Mouse (Mus musculus) cerebellum, adult 2 months (tissue): Measurements from ENCODE around the gene Ccnd1. TPM values are rescaled to one million over a fixed set of nuclear protein-coding genes. Genes with fewer than 3 reads are reported as not detected.

Experiments
- DNase-seq, 2 experiments: peaks; one replicate each; pipeline ENCODE4 v3.0.0; 2021
- H3K27ac ChIP-seq: fragments of 200-500 bp; 2 replicates; pipeline ENCODE4 v1.5.1; 2012; ENCODE audit warnings: low read length, control low read depth, inconsistent platforms; ENCODE audit not compliant: insufficient read depth
- H3K27me3 ChIP-seq: fragments of 200-500 bp; 2 replicates; pipeline ENCODE4 v1.6.1; 2012; ENCODE audit warnings: inconsistent platforms, mild to moderate bottlenecking, low read length, moderate library complexity; ENCODE audit not compliant: control insufficient read depth, insufficient read depth
- H3K4me1 ChIP-seq: fragments of 200-500 bp; 2 replicates; pipeline ENCODE4 v1.6.1; 2011; ENCODE audit warnings: low read length; ENCODE audit not compliant: control insufficient read depth, insufficient read depth
- H3K4me3 ChIP-seq: fragments of 200-500 bp; replicated peaks from 2 replicates; pipeline ENCODE3; 2011; ENCODE audit warnings: mild to moderate bottlenecking, low read depth, low read length, control low read depth; ENCODE audit not compliant: insufficient read depth
- CTCF ChIP-seq: fragments of 200-500 bp; IDR thresholded peaks from 2 replicates; pipeline ENCODE4 v1.5.1; 2011; ENCODE audit warnings: low read depth, mild to moderate bottlenecking, control low read depth, low read length, moderate library complexity, borderline replicate concordance; ENCODE audit not compliant: insufficient read depth
- POLR2A ChIP-seq: fragments of 200-500 bp; IDR thresholded peaks from 2 replicates; pipeline ENCODE4 v1.6.1; 2011; ENCODE audit warnings: low read length, control low read depth, borderline replicate concordance; ENCODE audit not compliant: insufficient read depth
- WGBS: fragments of 180-500 bp; shearing (Covaris S2); methylation state at CpG from one replicate; pipeline ENCODE4 v1.1.7; 2018; 5-methylcytosine and 5-hydroxymethylcytosine counted together
- polyA plus RNA-seq: library from polyadenylated mRNA; depleted of rRNA; stranded (reverse); fragments of >200 nt; gene quantifications from 2 replicates; pipeline ENCODE4 v1.2.3, GENCODE M21; 2012; rRNA removed

Ccnd1 gene
- polyA plus RNA-seq = 21.8 and 23.1 TPM in 2 replicates

GRCm38 (mm10) chr7:144939344-144940002 is at the start of gene Ccnd1:
Gene Ccnd1 (minus strand): TSS chr7:144939925.
- H3K27ac ChIP-seq = no peak within 1 kb of the TSS
- peaks cover 3% of the 10 kb centered on the region; the same call in 1 of the 2 replicates for H3K27me3 ChIP-seq
- under 1% methylated on average over 43 of the region's 45 CpGs for WGBS
- no peak for TF ChIP-seq CTCF
- no peak; the same call in 1 of the 2 replicates for TF ChIP-seq POLR2A
- peak within 1 kb of the TSS; percentile 87 for H3K4me3 ChIP-seq
- H3K4me1 ChIP-seq = peaks cover 20% of the 10 kb centered on the region
- peak; percentile 46 to 56 for DNase-seq

DNA sequence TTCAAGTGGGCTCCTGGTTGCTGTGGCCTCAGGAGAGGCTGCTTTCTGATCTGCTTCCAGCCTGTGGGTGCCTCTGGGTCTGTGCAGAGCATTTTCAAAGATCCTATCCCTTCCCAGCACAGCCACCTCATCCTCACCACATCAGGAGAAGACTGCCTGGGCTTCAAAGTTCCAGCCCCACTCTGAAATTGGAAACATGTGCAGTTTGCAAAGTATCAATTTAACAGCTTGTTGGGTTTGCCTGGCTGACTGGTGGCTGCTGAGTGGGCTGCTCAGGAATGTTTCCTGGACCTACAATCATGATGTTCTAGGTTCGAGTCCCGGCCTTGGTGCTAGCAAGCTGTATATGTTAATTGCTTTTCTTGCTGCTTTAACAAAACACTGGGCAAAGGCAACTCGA is 49.1 kb upstream of the Ccnd1 start:
- WGBS = 77% methylated on average over 3 of the region's 3 CpGs
- no peaks in the 10 kb centered on the region for H3K4me1 ChIP-seq
- no peaks in the 10 kb centered on the region for H3K27me3 ChIP-seq
- TF ChIP-seq POLR2A (no peak), CTCF (no peak)
- H3K27ac ChIP-seq = no peak overlapping the region
- DNase-seq = no peak
- no peak overlapping the region for H3K4me3 ChIP-seq

DNA sequence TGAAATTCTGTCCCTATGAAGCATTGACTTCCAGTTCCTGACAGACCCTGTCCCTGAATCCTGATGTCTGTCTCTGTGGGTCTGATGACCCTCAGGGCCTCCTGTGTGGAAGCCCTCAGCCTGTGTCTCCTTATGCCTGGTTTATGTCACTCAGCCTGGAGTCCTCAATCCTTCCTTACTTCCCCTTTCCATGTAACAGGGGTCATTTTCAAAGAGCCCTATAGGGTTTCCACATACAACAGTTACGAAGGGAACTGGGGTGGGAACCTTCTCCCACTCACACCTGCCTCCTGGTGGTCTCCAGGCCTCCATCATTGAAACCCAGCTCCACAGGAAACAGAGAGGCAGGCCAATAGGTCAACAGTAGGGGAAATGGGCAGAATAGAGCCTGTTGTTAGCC is 45.4 kb upstream of the Ccnd1 start:
- no peak overlapping the region for H3K4me3 ChIP-seq
- no peak for DNase-seq
- no peaks in the 10 kb centered on the region for H3K27me3 ChIP-seq
- no peak overlapping the region for H3K27ac ChIP-seq
- H3K4me1 ChIP-seq = no peaks in the 10 kb centered on the region
- no peak for TF ChIP-seq CTCF
- no peak for TF ChIP-seq POLR2A
- 98% methylated on average over 1 of the region's 1 CpGs for WGBS

GRCm38 (mm10) chr7:144982358-144983110 is 42.8 kb upstream of the Ccnd1 start:
- no peaks in the 10 kb centered on the region for H3K27me3 ChIP-seq
- 76% methylated on average over 6 of the region's 6 CpGs for WGBS
- no peak for DNase-seq
- no peaks in the 10 kb centered on the region for H3K4me1 ChIP-seq
- no peak overlapping the region for H3K27ac ChIP-seq
- H3K4me3 ChIP-seq = no peak overlapping the region
- TF ChIP-seq CTCF (no peak), POLR2A (no peak)

- Histone ChIP-seq H3K27me3 (no peaks in the 10 kb centered on the region), H3K4me1 (no peaks in the 10 kb centered on the region), H3K27ac (no peak overlapping the region), H3K4me3 (no peak overlapping the region)
- DNase-seq = no peak
- no peak for TF ChIP-seq CTCF
- TF ChIP-seq POLR2A = no peak
- WGBS = 71% methylated on average over 8 of the region's 8 CpGs
Measured at GRCm38 (mm10) chr7:144981426-144982079, 41.8 kb upstream of the Ccnd1 start.

DNA sequence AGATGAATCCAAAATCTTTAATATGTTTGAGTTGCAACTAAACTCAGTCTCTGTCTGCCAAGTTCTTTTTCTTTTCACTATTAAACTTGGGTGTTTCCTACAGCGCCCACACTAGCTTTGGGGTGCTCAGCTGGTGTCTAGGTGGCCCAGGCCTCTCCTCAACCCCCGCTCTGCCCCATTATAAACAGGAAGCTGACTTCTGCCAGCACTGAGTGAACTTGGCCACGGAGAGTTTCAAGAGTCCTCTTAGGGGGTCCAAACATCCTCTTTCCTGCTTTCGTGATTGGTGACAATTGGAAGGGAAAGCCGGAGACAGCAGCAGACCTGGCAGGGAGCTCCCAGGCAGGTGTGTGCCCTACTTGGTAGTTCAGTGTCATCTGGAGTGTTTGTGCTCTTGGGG is 40.1 kb upstream of the Ccnd1 start:
- TF ChIP-seq POLR2A = no peak
- no peak for TF ChIP-seq CTCF
- Histone ChIP-seq H3K4me3 (no peak overlapping the region), H3K27ac (no peak overlapping the region), H3K4me1 (no peaks in the 10 kb centered on the region), H3K27me3 (no peaks in the 10 kb centered on the region)
- 60% methylated on average over 5 of the region's 5 CpGs for WGBS
- DNase-seq = no peak

DNA sequence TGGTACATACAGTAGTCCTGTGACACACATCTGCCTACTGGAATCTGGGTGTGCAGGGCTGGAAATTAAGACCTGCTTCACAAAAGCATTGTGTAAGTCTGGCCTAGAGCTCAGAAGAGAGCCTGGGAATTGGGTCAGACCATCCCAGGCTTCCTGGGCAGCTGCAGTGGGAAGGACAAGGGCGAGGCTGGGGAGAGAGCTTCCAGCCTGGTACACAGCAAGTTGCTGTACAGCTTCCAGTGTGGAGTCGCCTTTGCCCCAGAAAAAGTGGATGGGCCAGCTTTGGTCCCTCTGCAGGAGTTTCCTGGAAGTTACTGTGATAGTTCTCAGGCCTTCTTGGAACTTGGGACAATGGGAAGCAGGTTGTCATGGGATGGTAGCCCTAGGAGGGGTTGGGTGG is 37.4 kb upstream of the Ccnd1 start:
- WGBS = 71% methylated on average over 2 of the region's 2 CpGs
- Histone ChIP-seq H3K4me1 (no peaks in the 10 kb centered on the region), H3K27ac (no peak overlapping the region), H3K27me3 (no peaks in the 10 kb centered on the region), H3K4me3 (no peak overlapping the region)
- no peak for DNase-seq
- TF ChIP-seq CTCF (no peak), POLR2A (no peak)
